Mouse (Mus musculus) kidney, adult 10 weeks (tissue): ENCODE measurements around the gene Clec10a. TPM values are rescaled to one million over a fixed set of nuclear protein-coding genes. Genes with fewer than 3 reads are reported as not detected.

Source experiments
- polyA plus RNA-seq: library from polyadenylated mRNA; stranded (reverse); fragments of 350-450 nt; fragmentation: Illumina TruSeq; extraction: RNeasy Lipid Tissue Mini Kit (QIAGEN cat#74804); gene quantifications from one replicate; pipeline ENCODE4 v1.2.3, GENCODE M21; 2014; ENCODE audit warnings: low read depth, low replicate concordance

Gene Clec10a
- polyA plus RNA-seq: not detected

DNA sequence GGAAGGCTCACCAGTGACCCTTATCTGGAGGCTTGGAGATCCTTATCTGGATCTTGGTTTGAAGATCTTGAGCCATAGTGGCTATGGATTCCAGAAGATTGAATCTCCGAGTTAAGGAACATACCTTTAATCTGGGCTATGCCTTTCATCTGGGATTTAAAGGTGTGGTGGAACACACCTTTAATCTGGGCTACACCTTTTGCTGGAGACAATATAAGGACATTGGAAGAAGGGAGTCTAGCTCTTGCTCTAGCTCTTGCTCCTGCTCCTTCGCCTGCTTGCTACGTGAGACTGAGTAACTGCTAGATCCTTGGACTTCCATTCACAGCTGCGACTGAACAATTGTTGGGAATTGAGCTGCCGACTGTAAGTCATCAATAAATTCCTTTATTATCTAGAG is at the start of gene Clec10a:
TSS of gene Clec10a (plus strand) at position 301 of the 400 bp plus-strand sequence.

DNA sequence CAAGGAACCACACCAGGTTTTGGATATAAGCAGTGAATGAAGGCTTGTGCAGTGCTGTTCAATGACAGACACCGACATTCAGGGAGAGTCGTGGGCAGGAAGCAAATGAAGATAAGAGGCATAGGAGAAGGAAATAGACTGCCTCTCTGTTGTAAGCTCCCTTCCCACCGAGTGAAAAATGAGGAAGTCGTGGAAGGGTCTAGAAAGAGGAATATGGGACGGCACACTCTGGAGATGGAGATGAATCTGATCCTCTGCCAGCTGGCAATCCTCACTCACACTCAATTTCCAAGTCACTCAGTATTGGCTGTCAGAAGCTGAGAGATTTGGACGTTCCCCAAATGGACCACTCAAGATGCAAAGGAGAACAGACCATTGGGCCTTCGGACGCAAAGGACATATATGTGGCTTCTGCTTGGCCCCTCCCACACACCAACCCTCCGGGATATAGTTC is 26.0 kb upstream of the Clec10a start, which contains the start of gene Mgl2:
TSS of gene Mgl2 (plus strand) at position 404 of the 454 bp plus-strand sequence.

DNA sequence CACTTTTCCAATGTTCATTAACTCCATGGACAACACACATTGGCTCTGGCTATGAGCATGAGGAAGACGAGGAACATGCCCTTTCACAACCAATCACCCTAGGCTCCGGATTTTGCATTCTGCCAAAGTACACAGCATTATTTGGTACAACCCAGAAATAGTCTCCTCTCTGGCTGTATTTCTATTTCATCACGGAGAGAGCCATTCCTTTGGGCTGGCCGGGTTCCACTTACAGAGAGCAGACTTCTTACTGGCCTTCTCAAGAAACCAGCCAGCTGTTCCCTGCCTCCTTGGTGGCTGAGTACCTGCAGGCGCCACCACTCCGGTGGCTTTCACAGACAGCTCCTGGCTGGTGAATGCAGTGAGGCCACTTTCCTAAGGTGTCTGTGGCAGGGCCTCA is 56.4 kb downstream of the Clec10a start, which contains the start of gene Slc16a11:
TSS of gene Slc16a11 (plus strand) at position 330 of the 400 bp plus-strand sequence.

Other genes with a start within 250 kb of the Clec10a start
- gene Gps2, start 242.3 kb upstream of the Clec10a start, polyA plus RNA-seq: 15.6 TPM
- 156 TPM for gene Eif5a, start 234.2 kb upstream of the Clec10a start, polyA plus RNA-seq
- 12.8 TPM for gene Ybx2, start 220.4 kb upstream of the Clec10a start, polyA plus RNA-seq
- 1.3 TPM for gene Slc2a4, start 208.0 kb upstream of the Clec10a start, polyA plus RNA-seq
- 10.0 TPM for gene Cldn7, start 191.4 kb upstream of the Clec10a start, polyA plus RNA-seq
- gene Ctdnep1, start 175.0 kb upstream of the Clec10a start, polyA plus RNA-seq: 38.7 TPM
- 8.3 TPM for gene Elp5, start 173.7 kb upstream of the Clec10a start, polyA plus RNA-seq
- gene Gabarap, start 165.1 kb upstream of the Clec10a start, polyA plus RNA-seq: 681 TPM
- gene Phf23, start 160.4 kb upstream of the Clec10a start, polyA plus RNA-seq: 9.9 TPM
- 0.57 TPM for gene Dvl2, start 155.6 kb upstream of the Clec10a start, polyA plus RNA-seq
- gene Acadvl, start 140.8 kb upstream of the Clec10a start, polyA plus RNA-seq: 21.1 TPM
- 0.53 TPM for gene Dlg4, start 139.3 kb upstream of the Clec10a start, polyA plus RNA-seq
- gene Asgr1, start 102.1 kb upstream of the Clec10a start, polyA plus RNA-seq: not detected
- not detected for gene Asgr2, start 63.6 kb upstream of the Clec10a start, polyA plus RNA-seq
- 5.1 TPM for gene Mgl2, start 25.9 kb upstream of the Clec10a start, polyA plus RNA-seq
- gene Slc16a11, start 56.6 kb downstream of the Clec10a start, polyA plus RNA-seq: not detected
- 17.3 TPM for gene Slc16a13, start 64.9 kb downstream of the Clec10a start, polyA plus RNA-seq
- 5.3 TPM for gene Bcl6b, start 73.6 kb downstream of the Clec10a start, polyA plus RNA-seq
- gene 0610010K14Rik, start 81.7 kb downstream of the Clec10a start, polyA plus RNA-seq: 1.1 TPM
- 1.6 TPM for gene Gm21988, start 83.6 kb downstream of the Clec10a start, polyA plus RNA-seq
- gene Rnasek, start 83.6 kb downstream of the Clec10a start, polyA plus RNA-seq: 57.2 TPM
- gene Alox12, start 99.2 kb downstream of the Clec10a start, polyA plus RNA-seq: 2.0 TPM
- gene Alox12e, start 166.4 kb downstream of the Clec10a start, polyA plus RNA-seq: not detected
- not detected for gene Alox15, start 195.8 kb downstream of the Clec10a start, polyA plus RNA-seq